17 mouse cellular contexts compared by ENCODE assay signal in genomic region chr14:121934597-121934946, GRCm38 (mm10). TPM values are rescaled to one million over a fixed set of nuclear protein-coding genes. Genes with fewer than 3 reads are reported as not detected.
"Had no signal": no experiment of that assay in that cellular context is flagged by ENCODE, and none has a peak within 500 bp of the region (broad histone marks: within the 10 kb centered on the region; RNA-seq: fewer than 3 reads in every experiment).

No protein-coding gene starts in this region.

- ATAC-seq: intestine, postnatal 0 days; midbrain, embryonic 15.5 days had no signal

- H3K27me3 ChIP-seq: limb, embryonic 15.5 days; midbrain, embryonic 15.5 days; neural tube, embryonic 15.5 days had no signal

- H3K4me2 ChIP-seq: limb, embryonic 15.5 days; midbrain, embryonic 11.5 days; midbrain, embryonic 15.5 days; neural tube, embryonic 15.5 days had no signal

- DNase-seq: kidney, adult 8-10 months; kidney, postnatal 36 days; lung, adult 18-20 months; right cerebral cortex, adult 18-20 months; thymus, postnatal 4 days had no signal

- H3K27ac ChIP-seq: layer of hippocampus, adult 2 months; left cerebral cortex, adult 2 months; limb, embryonic 15.5 days; liver, embryonic 14.5 days; midbrain, embryonic 15.5 days; neural tube, embryonic 15.5 days; stomach, postnatal 0 days had no signal

- H3K9me3 ChIP-seq: midbrain, embryonic 15.5 days had no signal

- H3K4me3 ChIP-seq: layer of hippocampus, adult 2 months; left cerebral cortex, adult 2 months; limb, embryonic 15.5 days; midbrain, embryonic 15.5 days; neural tube, embryonic 15.5 days had no signal

- H3K9ac ChIP-seq: limb, embryonic 15.5 days; liver, embryonic 14.5 days; midbrain, embryonic 15.5 days; neural tube, embryonic 15.5 days had no signal

RNA-seq across cellular contexts. Expression of gene Gpr18, which starts 19.0 kb away (rescaled TPM):
- total RNA-seq: layer of hippocampus, adult 2 months; layer of hippocampus, postnatal 10 days; left cerebral cortex, adult 2 months; left cerebral cortex, postnatal 14 days had no signal
- polyA plus RNA-seq: kidney, embryonic 16.5 days; neural tube, embryonic 15.5 days had no signal
